Mouse (Mus musculus): ENCODE results near the gene Rxfp4.
A peak's percentile ranks its signal among the peaks of the same experiment; 100 is the strongest.

Rxfp4 gene

DNA sequence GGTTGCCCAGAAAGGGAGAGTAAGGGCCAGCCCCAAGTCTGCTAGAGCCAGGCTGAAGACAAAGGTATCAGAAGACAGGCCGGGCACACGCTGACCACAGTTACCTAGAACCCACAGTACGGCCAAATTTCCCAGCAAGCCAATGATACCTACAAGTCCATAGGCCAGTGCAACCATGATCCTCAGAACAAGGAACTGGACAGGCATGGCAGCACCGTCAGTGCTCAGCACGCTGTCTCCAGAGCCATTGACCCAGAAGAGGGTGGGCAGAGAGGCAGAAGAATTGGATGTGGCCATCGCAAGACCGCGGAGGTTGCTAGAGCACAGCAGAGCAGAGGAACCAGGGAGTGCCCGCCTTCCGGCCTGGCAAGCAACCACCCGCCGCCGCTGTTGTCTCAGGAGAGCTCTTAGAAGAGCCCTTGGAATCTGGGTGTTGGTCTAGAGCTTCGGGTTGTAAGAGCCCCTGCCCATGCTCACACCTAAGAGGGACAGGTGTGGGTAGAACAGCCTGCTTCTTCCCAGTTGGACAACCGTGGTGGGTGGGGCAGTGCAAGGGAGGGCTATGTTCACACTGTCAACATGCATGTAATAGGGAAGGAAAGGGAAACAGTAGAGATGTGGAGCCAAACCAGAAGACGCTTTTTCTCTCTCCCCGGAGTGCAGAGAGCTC is at the start of gene Rxfp4:
Gene Rxfp4, minus strand, starts transcription at position 297 of the 670 bp plus-strand sequence.
- no peak for DNase-seq (ENCODE audit: low spot score)

DNA sequence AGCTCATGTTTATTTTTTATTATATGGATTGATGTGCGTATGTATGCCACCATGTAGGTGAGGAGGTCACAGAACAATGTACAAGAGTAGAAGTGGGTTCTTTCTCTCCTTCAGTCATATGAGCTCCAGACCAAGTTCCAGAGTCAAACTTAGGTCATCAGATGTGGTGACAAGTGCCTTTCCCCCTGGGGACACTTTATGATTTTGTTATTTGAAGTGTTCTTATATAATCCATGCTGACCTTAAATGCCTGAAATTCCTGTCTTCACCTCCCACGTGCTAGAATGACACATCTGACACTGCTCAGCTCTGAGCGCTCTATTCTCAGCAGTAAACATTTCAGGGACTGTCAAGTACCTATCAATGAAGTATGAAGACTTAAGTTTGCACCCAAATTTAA is 48.3 kb upstream of the Rxfp4 start:
- no peak for DNase-seq (ENCODE audit: low spot score)

DNA sequence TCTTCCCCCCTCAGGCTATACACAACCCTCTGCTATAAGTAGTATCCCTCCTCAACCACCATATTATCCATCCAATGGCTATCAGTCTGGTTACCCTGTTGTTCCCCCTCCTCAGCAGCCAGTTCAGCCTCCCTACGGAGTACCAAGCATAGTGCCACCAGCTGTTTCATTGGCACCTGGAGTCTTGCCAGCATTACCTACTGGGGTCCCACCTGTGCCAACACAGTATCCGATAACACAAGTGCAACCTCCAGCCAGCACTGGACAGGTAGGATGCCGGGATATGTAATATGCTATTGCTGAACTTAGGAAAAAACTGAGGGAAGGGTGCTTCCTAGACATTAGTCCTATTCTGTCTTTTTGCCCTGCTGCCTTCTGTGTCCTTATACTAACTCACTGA is 47.3 kb upstream of the Rxfp4 start:
- no peak for DNase-seq (ENCODE audit: low spot score)

DNA sequence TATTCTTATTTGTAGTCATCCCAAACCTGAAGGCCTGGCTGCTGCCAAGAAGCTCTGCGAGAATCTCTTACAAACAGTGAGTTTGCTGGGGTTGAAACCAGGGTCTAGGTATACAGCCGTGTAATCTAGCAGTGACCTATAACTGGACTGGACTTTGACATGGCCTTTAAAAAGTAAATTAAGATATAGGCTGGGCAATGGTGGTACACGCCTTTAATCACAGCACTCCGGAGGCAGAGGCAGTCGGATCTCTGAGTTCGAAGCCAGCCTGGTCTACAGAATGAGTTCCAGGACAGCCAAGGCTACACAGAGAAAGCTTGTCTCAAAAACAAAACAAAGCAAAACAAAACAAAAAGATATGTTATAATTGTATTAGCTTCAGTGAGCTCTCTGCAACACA is 45.9 kb upstream of the Rxfp4 start:
- no peak for DNase-seq (ENCODE audit: low spot score)

DNA sequence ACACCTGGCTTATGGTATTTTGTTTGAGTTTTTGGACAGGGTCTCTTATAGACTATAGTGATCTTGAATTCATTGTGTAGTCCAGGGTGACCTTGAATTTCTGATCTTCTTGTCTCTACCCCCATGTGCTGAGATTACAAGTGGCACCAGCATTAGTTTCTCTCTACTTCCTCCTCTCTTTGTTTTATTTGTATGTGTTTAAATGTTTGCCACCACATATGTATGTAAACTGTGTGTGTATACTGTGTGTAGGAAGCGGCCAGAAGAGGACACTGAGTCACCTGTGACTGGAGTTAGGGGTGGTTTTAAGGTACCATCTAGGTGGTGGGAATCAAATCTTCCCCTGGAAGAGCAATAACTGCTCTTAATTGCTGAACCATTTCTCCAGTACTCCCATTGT is 45.1 kb upstream of the Rxfp4 start:
- no peak for DNase-seq (ENCODE audit: low spot score)

DNA sequence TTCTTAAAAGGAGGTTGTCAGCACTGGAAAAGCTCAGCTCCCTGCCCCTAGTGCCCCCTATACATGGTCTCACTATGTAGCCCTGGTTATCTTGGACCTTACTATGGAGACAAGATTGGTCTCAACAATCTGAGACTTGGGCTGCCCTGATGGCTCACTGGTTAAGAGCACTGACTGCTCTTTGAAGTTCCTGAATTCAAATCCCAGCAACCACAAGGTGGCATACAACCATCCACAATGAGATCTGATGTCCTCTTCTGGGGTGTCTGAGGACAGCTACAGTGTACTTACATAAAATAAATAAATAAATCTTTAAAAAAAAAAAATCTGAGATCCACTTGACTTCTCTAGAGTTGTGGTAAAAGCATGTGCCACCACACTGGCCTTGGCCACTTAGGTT is 42.6 kb upstream of the Rxfp4 start:
- DNase-seq (ENCODE audit: low spot score), result no peak

DNA sequence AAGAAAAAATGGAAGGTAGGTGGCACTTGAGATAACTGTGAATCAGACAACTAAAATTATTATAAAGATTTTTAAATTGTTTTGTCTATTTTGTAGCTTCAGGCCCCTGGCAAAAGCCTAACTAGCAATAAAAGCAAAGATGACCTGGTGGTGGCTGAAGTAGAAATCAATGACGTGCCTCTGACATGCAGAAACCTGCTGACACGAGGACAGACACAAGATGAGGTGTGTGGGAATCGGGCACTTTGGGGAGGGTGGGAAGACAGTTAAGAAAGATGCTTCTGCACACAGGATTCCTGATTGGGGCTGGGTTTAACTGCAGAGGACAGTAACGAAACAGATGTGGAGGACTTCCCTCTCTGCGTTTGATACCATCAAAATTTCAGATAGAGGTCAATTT is 36.1 kb upstream of the Rxfp4 start:
- no peak for DNase-seq (ENCODE audit: low spot score)

DNA sequence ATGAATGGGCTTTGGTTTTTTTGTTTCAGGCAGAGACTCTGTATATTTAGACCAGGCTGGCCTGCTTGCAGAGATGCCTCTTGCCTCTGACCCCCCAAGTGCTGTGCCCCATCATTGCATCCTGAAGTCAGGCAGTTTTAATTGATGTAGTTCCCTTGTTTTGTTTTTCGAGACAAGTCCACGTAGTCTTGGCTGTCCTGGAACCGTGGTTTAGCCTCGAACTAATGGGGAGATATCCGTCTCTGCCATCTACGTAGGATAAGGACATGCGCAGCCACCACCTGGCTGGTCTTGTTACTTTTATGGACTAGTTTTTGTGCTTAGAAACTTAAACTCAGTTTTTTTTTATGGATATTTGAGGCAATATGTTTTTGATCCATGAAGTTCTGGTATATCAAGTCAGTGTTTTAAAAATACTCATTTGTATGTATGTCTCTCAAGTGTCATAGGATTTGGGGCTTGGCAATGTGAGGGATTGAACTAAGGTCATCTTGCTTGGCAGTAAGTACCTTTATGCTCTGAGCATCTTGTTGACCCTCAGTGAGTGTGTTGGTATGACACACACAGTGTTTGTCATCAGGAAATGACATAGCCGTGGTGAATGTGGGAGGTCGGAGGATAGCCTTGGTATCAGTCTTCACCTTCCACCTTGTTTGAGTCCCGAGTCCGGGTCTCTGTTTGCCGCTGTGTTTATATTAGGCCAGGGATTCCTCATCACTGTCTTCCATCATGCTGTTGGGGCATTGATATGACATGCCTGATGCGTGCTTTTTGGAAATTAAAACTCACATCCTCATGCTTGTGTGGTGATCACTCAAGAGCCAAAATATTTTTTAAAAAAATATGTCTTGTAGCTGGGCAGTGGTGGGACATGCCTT is 34.0 kb upstream of the Rxfp4 start:
- no peak for DNase-seq (ENCODE audit: low spot score)

DNA sequence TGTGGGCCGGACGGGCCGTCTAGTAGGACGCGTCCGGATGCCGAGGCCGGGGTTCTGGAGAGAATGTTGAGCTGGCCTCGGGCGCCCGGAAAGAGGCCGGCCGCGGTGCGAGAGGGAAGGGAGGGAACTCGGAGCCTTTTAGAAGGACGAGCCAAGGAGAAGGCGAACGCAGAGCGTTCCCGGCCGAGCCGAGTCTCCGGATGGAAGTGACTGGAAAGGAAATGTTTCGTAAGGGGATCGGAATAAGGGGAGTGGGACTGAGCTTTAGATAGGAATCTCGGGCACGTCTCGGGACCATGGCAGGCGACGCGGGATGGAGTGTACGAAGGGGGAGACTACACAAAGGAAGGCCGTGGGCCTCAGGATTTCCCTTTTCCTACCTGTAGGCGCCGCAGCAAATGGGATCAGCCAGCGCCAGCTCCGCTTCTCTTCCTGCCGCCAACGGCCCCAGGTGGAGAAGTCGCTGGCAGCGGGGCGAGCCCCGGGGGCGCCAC is 33.1 kb upstream of the Rxfp4 start:
- peak; percentile 47 for DNase-seq (ENCODE audit: low spot score)

DNA sequence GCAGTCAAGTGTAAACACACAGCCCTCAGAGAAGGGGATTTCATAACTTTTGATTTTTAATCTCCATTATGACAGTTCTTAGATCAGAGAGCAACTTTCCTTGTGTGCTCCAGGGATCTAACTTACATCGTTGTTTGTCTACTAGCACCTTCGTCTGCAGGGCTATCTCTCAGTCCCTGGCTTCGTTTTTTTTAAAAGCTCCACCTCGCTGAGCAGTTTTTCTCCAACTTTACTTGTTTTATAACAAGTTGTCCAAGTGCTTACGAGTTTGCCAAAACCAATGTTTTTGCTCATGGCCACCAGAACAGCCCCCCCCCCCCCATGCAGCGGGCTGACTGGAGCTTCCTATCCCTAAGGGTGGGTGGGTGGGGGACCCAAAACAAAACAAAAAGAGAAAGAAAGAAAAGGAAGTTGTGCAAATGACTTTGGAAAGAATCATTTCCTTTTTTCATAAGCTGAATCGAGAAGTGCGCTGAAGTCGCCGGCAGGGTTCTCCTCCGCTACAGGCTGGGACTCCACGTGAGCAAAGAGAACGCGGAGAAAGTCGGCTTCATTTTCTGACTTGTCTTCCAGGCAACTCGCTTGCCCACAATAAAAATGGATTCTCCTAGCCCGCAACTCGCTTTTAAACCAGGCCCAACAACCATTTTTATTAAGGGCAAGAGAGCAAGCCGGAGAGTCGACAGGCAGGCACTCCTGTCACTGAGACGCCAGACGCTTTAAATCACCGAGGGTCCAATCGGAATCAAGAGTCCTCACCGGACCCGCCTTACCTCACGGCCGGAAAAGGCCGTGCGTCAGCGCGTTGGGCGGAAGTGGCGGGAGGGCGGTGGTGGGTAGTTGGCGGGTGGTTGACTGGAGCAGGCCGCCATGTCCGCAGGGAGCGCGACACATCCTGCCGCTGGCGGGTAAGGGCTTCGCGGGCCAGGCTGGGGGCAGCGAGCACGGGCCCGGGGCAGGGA is 32.3 kb upstream of the Rxfp4 start, which contains the start of gene Khdc4:
Gene Khdc4, plus strand, starts transcription at position 824 of the 962 bp plus-strand sequence.
- DNase-seq (ENCODE audit: low spot score), result peak; percentile 97

DNA sequence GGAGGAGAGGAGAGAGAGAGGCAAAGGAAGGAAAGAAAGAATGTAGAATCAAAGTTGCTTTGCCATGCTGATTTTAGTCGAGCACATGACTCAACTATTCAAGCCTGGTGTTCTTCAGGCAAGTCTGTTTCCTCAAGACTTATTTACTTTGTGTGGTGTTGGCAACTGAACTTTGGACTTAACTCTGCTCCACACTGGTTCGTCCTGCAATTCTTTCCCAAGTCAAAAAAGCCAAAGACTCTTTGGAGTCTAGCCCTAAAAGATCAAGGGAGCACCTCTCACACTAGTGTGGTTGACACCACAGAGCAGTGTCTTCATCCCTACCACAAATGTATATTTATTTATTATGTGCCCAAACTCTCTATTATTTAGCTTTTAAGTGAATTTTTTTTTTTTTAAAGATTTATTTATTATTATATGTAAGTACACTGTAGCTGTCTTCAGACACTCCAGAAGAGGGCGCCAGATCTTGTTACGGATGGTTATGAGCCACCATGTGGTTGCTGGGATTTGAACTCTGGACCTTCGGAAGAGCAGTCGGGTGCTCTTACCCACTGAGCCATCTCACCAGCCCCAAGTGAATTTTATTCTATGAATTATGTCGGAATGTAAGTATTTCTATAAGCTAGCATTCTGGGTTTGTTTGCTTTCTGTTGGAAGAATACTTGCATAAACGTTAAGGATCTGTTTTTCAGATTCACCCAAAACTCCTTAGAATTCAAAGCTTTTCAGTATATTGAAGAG is 31.5 kb upstream of the Rxfp4 start:
- no peak for DNase-seq (ENCODE audit: low spot score)

DNA sequence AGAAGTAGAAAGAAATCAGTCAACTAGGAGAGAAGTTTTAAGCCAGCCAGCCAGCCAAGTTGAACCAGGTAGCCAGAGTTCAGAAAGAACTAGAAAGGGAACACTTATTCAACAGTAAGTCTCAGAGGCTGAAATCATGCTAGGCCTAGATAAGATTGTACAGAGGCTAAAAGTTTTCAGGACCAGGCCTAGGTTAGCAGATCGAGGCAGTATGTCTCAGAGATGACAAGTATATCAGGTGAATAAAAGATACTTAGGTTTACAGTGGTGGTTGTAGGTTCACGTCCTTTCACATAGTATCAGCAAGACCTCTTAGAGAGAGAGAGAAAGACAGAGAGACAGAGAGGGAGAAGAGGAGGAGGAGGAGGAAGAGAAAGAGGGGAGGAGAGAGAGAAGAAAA is 30.9 kb upstream of the Rxfp4 start:
- no peak for DNase-seq (ENCODE audit: low spot score)

DNA sequence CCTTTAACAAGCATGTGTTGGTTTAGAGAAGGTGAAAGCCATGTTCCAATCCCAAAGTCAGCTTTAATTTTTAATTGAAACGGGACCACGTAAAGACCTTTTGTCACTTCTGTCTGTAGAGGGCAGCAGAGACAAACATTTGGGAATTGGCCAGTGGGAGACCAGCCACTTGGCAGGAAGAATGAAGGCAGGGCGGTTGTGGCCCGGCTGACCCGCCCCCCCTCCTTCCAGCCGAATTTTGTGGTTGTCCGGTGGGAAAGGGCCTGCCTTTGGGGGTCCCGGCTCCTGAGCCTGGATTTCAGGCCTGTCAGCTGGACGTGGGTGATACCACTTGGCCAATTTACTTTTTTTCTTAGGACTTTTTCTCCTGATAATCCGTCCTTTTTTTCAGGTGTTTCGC is 24.5 kb upstream of the Rxfp4 start:
- peak; percentile 59 for DNase-seq (ENCODE audit: low spot score)

DNA sequence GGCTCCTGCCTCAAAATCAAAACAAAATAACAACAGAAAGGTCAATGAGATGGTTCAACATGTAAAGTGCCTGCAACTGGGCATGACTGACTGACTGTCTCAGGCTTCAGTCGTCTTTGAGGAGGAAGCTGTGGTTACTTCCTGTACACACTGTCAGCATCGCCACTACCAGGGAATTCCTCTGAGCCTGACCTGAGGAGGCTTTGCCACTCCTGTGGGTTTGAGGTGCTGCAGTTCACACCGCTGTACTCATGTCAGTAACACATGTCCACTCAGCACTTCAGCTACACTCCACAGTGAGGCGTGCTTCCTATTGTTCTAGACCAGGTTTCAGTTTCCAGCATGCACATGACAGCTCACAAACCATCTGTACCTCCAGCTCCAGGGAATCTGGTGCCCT is 11.2 kb upstream of the Rxfp4 start:
- no peak for DNase-seq (ENCODE audit: low spot score)

DNA sequence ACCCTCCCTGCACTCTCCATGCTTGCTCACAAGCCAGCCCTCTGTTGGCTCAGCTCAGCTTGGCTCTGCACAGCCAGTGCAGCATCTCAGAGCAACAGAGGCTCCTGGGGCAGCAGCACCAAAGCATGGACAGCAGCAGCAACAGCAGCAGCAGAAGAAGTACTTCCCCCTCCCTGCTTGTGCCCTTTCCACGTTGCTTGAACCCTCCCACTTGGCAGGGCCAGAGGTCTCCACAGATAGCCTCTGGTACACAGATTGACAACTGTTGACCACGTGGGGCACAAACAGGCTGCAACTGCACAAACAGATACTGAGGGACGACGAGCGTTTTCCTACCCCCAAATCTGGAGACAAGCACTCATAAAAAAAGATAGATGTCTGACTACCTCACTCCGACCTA is 6.9 kb upstream of the Rxfp4 start:
- DNase-seq (ENCODE audit: low spot score), result no peak

DNA sequence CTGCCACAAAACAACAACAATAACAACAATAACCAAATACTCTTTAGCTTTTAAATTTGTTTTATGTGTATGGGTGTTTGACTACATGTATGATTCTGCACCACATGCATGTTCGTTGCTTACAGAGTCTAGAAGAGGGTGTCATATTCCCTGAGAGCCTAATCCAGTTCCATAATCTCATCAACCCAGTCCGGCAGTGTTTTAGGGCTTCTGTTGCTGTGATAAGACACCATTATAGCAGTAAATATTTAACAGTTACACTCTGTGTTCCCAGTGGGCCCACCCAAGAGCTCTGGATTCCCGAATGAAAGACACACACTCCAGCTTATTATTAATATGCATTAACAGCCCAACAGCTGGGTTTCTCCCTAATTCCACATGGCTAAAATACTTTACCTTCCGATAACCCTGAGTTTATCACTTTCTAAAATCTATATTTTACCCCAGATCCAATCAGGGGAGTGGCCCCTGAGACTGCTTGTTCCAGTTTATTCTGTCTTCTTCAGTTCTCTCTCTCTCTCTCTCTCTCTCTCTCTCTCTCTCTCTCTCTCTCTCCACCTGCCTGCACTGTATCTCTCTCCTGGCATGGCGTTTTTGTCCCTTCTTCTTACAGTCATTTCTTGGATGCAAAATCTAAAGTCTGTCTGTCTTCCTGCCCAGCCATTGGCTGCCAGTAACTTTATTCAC is 5.6 kb upstream of the Rxfp4 start:
- DNase-seq (ENCODE audit: low spot score), result no peak

DNA sequence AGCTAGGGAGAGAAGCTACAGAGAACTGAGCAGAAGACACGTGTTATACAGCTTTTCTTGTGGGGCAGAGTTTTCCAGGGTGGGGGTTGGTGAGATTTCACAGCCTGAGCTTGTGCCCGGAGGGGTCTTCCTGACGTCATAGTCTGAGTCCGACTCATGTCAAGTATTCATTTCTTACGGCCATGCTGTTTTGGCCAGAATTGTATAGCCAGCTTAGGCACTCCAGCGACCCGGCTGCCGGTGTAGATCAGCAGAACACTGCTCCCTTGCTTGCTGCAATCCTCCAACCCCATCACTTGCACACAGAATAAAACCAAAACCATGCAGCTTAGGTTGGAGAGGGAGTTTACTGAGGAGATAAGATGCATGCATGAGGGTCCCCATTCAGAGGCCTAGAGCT is 2.7 kb upstream of the Rxfp4 start:
- DNase-seq (ENCODE audit: low spot score), result no peak

DNA sequence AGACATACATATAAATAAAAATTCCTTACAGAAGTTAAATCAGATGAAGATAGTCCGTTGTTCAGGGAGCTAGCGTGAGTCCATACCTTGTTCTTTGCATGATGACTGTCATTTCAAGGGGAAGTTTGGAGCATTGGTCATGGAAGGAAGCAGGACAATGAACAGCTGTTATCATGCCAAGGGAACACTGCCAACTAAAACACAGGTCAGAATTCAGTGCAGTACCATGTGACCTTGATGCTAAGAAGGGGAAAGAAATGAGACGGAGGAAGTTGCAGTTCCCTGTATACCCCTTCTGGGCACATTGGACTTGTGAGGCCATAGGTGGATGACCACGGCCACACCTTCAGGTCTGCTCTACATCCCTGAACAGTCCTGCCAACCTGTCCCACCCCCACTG is 1.7 kb upstream of the Rxfp4 start:
- DNase-seq (ENCODE audit: low spot score), result no peak

DNA sequence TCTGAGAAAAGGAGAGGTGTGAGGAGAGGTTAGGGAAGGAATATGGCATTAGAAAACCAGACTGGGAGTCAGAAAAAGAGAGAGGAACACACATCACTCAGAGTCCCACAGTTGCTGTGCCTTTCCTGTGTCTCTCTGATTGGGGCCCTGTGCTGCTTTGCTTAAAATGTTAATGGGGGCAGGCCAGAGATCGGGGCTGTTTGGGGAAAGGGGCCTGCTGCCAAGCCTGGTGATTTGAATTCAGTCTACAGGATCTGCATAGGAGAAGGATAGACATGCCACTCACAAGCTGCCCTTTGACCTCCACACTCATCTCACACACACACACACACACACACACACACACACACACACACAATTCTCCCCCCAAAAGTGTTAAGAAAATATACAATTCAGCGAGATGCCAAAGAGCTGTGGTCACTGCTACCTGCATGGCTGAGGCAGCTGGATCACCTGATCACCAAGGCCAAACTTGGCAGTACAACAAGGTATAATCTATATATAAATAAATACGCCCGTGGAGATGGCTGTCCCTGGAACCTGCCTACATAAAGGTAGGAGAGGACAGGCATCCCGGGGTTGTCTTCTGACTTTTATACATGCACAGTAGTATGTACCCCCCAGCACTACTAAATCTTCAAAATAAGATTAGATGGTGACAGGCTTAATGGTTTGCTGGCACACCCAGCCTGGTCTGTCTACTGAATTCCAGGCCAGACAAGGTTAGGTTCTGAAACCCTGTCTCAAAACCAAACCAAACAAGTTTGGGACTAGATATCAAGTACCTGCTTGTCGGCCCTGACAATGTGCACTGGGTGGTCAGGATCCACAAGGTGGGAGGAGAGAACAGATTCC is 801 bp upstream of the Rxfp4 start:
- no peak for DNase-seq (ENCODE audit: low spot score)
